Mouse (Mus musculus): Measurements from ENCODE around the gene Meig1. TPM values are rescaled to one million over a fixed set of nuclear protein-coding genes. Genes with fewer than 3 reads are reported as not detected.

The Meig1 gene
- polyA plus RNA-seq (2014; fragmentation: Nextera tagmentation; extraction: Ambion mirVana) = 2.8 and 4.3 TPM in 2 replicates

GRCm38 (mm10) chr2:3422548-3422947, at the start of gene Meig1:
Gene Meig1, minus strand, starts transcription at chr2:3422648.
- Histone ChIP-seq H3K27me3 (ENCODE audit: control insufficient read depth, insufficient read depth, low read length) (no peaks in the 10 kb centered on the region), H3K9me3 (ENCODE audit: control insufficient read depth, low read length) (no peaks in the 10 kb centered on the region), H3K4me1 (ENCODE audit: control insufficient read depth, insufficient read depth, low read length) (peaks cover 8% of the 10 kb centered on the region; the same call in 1 of the 2 replicates), H3K4me2 (ENCODE audit: low read depth, low read length) (peak within 1 kb of the TSS; percentile 94; the same call in 1 of the 2 replicates), H3K36me3 (ENCODE audit: control insufficient read depth, insufficient read depth, low read length) (no peaks in the 10 kb centered on the region), H3K4me3 (ENCODE audit: low read depth, low read length) (no peak within 1 kb of the TSS), H3K27ac (ENCODE audit: low read depth, low read length) (no peak within 1 kb of the TSS), H3K9ac (replicated peaks; ENCODE audit: low read depth, low read length) (no peak within 1 kb of the TSS)
- WGBS = 74% methylated on average over 3 of the region's 3 CpGs
- ATAC-seq (ENCODE audit: low read depth) = no peak

GRCm38 (mm10) chr2:3456590-3456989, 34.1 kb upstream of the Meig1 start:
- no peak overlapping the region for H3K4me2 ChIP-seq (ENCODE audit: low read depth, low read length)
- 84% methylated on average over 4 of the region's 4 CpGs for WGBS
- no peaks in the 10 kb centered on the region for H3K9me3 ChIP-seq (ENCODE audit: control insufficient read depth, low read length)
- H3K9ac ChIP-seq (replicated peaks; ENCODE audit: low read depth, low read length) = no peak overlapping the region
- no peaks in the 10 kb centered on the region for H3K27me3 ChIP-seq (ENCODE audit: control insufficient read depth, insufficient read depth, low read length)
- no peaks in the 10 kb centered on the region for H3K4me1 ChIP-seq (ENCODE audit: control insufficient read depth, insufficient read depth, low read length)
- ATAC-seq (ENCODE audit: low read depth) = no peak
- no peak overlapping the region for H3K4me3 ChIP-seq (ENCODE audit: low read depth, low read length)
- peaks cover 22% of the 10 kb centered on the region; the same call in 1 of the 2 replicates for H3K36me3 ChIP-seq (ENCODE audit: control insufficient read depth, insufficient read depth, low read length)
- no peak overlapping the region for H3K27ac ChIP-seq (ENCODE audit: low read depth, low read length)

GRCm38 (mm10) chr2:3453096-3453495, 30.6 kb upstream of the Meig1 start:
- Histone ChIP-seq H3K27ac (ENCODE audit: low read depth, low read length) (no peak overlapping the region), H3K4me1 (ENCODE audit: control insufficient read depth, insufficient read depth, low read length) (no peaks in the 10 kb centered on the region), H3K4me2 (ENCODE audit: low read depth, low read length) (no peak overlapping the region), H3K36me3 (ENCODE audit: control insufficient read depth, insufficient read depth, low read length) (peaks cover 9% of the 10 kb centered on the region; the same call in 1 of the 2 replicates), H3K9ac (replicated peaks; ENCODE audit: low read depth, low read length) (no peak overlapping the region), H3K4me3 (ENCODE audit: low read depth, low read length) (no peak overlapping the region), H3K9me3 (ENCODE audit: control insufficient read depth, low read length) (no peaks in the 10 kb centered on the region), H3K27me3 (ENCODE audit: control insufficient read depth, insufficient read depth, low read length) (no peaks in the 10 kb centered on the region)
- 91% methylated on average over 3 of the region's 3 CpGs for WGBS
- ATAC-seq (ENCODE audit: low read depth) = no peak

GRCm38 (mm10) chr2:3449431-3449830, 27.0 kb upstream of the Meig1 start:
- Histone ChIP-seq H3K4me2 (ENCODE audit: low read depth, low read length) (no peak overlapping the region), H3K9ac (replicated peaks; ENCODE audit: low read depth, low read length) (no peak overlapping the region), H3K4me1 (ENCODE audit: control insufficient read depth, insufficient read depth, low read length) (no peaks in the 10 kb centered on the region), H3K36me3 (ENCODE audit: control insufficient read depth, insufficient read depth, low read length) (peaks cover 12% of the 10 kb centered on the region; the same call in 1 of the 2 replicates), H3K9me3 (ENCODE audit: control insufficient read depth, low read length) (no peaks in the 10 kb centered on the region), H3K4me3 (ENCODE audit: low read depth, low read length) (no peak overlapping the region), H3K27me3 (ENCODE audit: control insufficient read depth, insufficient read depth, low read length) (no peaks in the 10 kb centered on the region), H3K27ac (ENCODE audit: low read depth, low read length) (no peak overlapping the region)
- 83% methylated on average over 2 of the region's 2 CpGs for WGBS
- no peak for ATAC-seq (ENCODE audit: low read depth)

GRCm38 (mm10) chr2:3445984-3446383, 23.5 kb upstream of the Meig1 start:
- Histone ChIP-seq H3K27me3 (ENCODE audit: control insufficient read depth, insufficient read depth, low read length) (no peaks in the 10 kb centered on the region), H3K4me1 (ENCODE audit: control insufficient read depth, insufficient read depth, low read length) (no peaks in the 10 kb centered on the region), H3K4me2 (ENCODE audit: low read depth, low read length) (no peak overlapping the region), H3K9me3 (ENCODE audit: control insufficient read depth, low read length) (no peaks in the 10 kb centered on the region), H3K4me3 (ENCODE audit: low read depth, low read length) (no peak overlapping the region), H3K36me3 (ENCODE audit: control insufficient read depth, insufficient read depth, low read length) (peaks cover 11% of the 10 kb centered on the region; the same call in 1 of the 2 replicates), H3K9ac (replicated peaks; ENCODE audit: low read depth, low read length) (no peak overlapping the region), H3K27ac (ENCODE audit: low read depth, low read length) (no peak overlapping the region)
- ATAC-seq (ENCODE audit: low read depth) = no peak
- WGBS = 73% methylated on average over 4 of the region's 4 CpGs

GRCm38 (mm10) chr2:3444206-3444605, 21.8 kb upstream of the Meig1 start:
- WGBS = 75% methylated on average over 7 of the region's 7 CpGs
- Histone ChIP-seq H3K9ac (replicated peaks; ENCODE audit: low read depth, low read length) (no peak overlapping the region), H3K4me3 (ENCODE audit: low read depth, low read length) (no peak overlapping the region), H3K9me3 (ENCODE audit: control insufficient read depth, low read length) (no peaks in the 10 kb centered on the region), H3K4me2 (ENCODE audit: low read depth, low read length) (no peak overlapping the region), H3K36me3 (ENCODE audit: control insufficient read depth, insufficient read depth, low read length) (peaks cover 19% of the 10 kb centered on the region; the same call in 1 of the 2 replicates), H3K4me1 (ENCODE audit: control insufficient read depth, insufficient read depth, low read length) (no peaks in the 10 kb centered on the region), H3K27me3 (ENCODE audit: control insufficient read depth, insufficient read depth, low read length) (no peaks in the 10 kb centered on the region), H3K27ac (ENCODE audit: low read depth, low read length) (no peak overlapping the region)
- no peak for ATAC-seq (ENCODE audit: low read depth)

GRCm38 (mm10) chr2:3437956-3438355, 15.5 kb upstream of the Meig1 start:
- H3K4me1 ChIP-seq (ENCODE audit: control insufficient read depth, insufficient read depth, low read length) = no peaks in the 10 kb centered on the region
- no peak overlapping the region for H3K4me3 ChIP-seq (ENCODE audit: low read depth, low read length)
- peaks cover 23% of the 10 kb centered on the region; the same call in 1 of the 2 replicates for H3K36me3 ChIP-seq (ENCODE audit: control insufficient read depth, insufficient read depth, low read length)
- H3K9ac ChIP-seq (replicated peaks; ENCODE audit: low read depth, low read length) = no peak overlapping the region
- no peaks in the 10 kb centered on the region for H3K27me3 ChIP-seq (ENCODE audit: control insufficient read depth, insufficient read depth, low read length)
- H3K27ac ChIP-seq (ENCODE audit: low read depth, low read length) = no peak overlapping the region
- no peak for ATAC-seq (ENCODE audit: low read depth)
- 47% methylated on average over 7 of the region's 7 CpGs for WGBS
- H3K4me2 ChIP-seq (ENCODE audit: low read depth, low read length) = no peak overlapping the region
- no peaks in the 10 kb centered on the region for H3K9me3 ChIP-seq (ENCODE audit: control insufficient read depth, low read length)

GRCm38 (mm10) chr2:3435369-3436061, 13.1 kb upstream of the Meig1 start:
- no peaks in the 10 kb centered on the region for H3K9me3 ChIP-seq (ENCODE audit: control insufficient read depth, low read length)
- H3K9ac ChIP-seq (replicated peaks; ENCODE audit: low read depth, low read length) = no peak overlapping the region
- no peak overlapping the region for H3K4me2 ChIP-seq (ENCODE audit: low read depth, low read length)
- H3K4me1 ChIP-seq (ENCODE audit: control insufficient read depth, insufficient read depth, low read length) = no peaks in the 10 kb centered on the region
- no peak overlapping the region for H3K27ac ChIP-seq (ENCODE audit: low read depth, low read length)
- WGBS = 87% methylated on average over 6 of the region's 6 CpGs
- no peak overlapping the region for H3K4me3 ChIP-seq (ENCODE audit: low read depth, low read length)
- ATAC-seq (ENCODE audit: low read depth) = no peak
- no peaks in the 10 kb centered on the region for H3K27me3 ChIP-seq (ENCODE audit: control insufficient read depth, insufficient read depth, low read length)
- peaks cover 13% of the 10 kb centered on the region; the same call in 1 of the 2 replicates for H3K36me3 ChIP-seq (ENCODE audit: control insufficient read depth, insufficient read depth, low read length)

GRCm38 (mm10) chr2:3430956-3431355, 8.5 kb upstream of the Meig1 start:
- no peaks in the 10 kb centered on the region for H3K4me1 ChIP-seq (ENCODE audit: control insufficient read depth, insufficient read depth, low read length)
- H3K9ac ChIP-seq (replicated peaks; ENCODE audit: low read depth, low read length) = no peak overlapping the region
- ATAC-seq (ENCODE audit: low read depth) = no peak
- H3K36me3 ChIP-seq (ENCODE audit: control insufficient read depth, insufficient read depth, low read length) = 0 out of 2 replicates have a peak, but pooled peaks cover 3% of the 10 kb centered on the region
- H3K4me2 ChIP-seq (ENCODE audit: low read depth, low read length) = no peak overlapping the region
- no peaks in the 10 kb centered on the region for H3K27me3 ChIP-seq (ENCODE audit: control insufficient read depth, insufficient read depth, low read length)
- H3K4me3 ChIP-seq (ENCODE audit: low read depth, low read length) = no peak overlapping the region
- H3K9me3 ChIP-seq (ENCODE audit: control insufficient read depth, low read length) = no peaks in the 10 kb centered on the region
- 92% methylated on average over 9 of the region's 9 CpGs for WGBS
- H3K27ac ChIP-seq (ENCODE audit: low read depth, low read length) = no peak overlapping the region
